Comparison of ENCODE assay signal across 8 mouse cellular contexts in the genomic region with DNA sequence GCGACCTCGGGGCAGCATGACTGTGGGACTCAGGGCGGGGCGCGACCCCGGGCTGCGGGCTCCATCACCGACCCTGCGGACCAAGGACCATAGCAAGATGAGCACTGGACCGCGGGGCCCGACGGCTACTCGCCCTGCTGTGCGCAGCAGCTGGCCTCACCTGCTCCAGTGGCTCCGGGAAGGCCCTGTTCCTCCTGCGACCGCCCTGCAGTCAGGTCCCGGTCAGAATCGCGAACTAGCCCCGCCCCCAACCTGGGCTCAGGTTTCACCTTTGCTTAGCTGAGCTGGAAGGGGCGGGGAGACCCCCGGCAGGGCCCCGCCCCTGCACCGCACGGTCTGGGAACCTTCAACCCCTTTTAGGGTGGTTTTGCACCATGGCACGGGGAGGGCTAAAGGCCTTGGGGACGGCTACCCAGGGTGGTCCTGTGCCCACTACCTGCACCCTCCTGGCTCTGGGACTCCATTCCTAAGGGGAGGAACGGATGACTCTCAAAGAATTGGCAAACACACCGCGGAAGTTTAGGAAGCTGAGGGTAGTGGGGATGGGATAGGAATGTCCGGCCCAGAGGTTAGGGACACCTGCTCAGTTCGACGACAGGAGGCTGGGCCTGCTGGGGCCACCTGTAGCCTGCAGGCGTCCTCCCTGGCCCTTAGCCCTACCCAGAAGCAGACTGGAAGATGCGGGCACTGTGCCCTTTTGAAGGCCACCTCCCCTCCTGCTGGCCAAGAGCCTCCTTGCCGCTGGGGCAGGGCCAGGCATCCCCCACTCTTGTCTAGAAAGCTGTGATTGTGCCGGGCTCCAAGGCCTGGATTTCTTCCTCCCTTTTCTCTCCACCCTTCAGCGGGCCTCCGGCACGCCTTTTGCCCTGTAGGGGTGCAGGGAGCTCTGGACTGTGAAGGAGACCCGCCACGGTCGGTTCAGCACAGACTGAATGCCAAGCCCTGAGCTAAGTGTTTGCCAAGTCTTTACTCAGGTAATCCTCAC. TPM values are rescaled to one million over a fixed set of nuclear protein-coding genes. Genes with fewer than 3 reads are reported as not detected.
DNase-seq lines count a peak whose midpoint lies in the region; ATAC-seq and TF ChIP-seq lines count a peak whose summit lies in the region.

No protein-coding gene starts in this region.

- H3K9ac ChIP-seq in forebrain, embryonic 14.5 days (ENCODE audit: low read length), result peak overlapping the region; percentile 46
- peak overlapping the region; percentile 71 for H3K9ac ChIP-seq in kidney, embryonic 16.5 days (replicated peaks; ENCODE audit: low read length)
- H3K9ac ChIP-seq in stomach, postnatal 0 days (ENCODE audit: low read length), result peak overlapping the region; percentile 66

- peak overlapping the region; percentile 50 for H3K4me2 ChIP-seq in forebrain, embryonic 14.5 days (ENCODE audit: low read length)
- peak overlapping the region; percentile 69 for H3K4me2 ChIP-seq in kidney, embryonic 16.5 days (replicated peaks; ENCODE audit: low read depth, low read length)
- peak overlapping the region; percentile 74 for H3K4me2 ChIP-seq in stomach, postnatal 0 days (replicated peaks; ENCODE audit: low read depth)

- H3K4me3 ChIP-seq in forebrain, embryonic 14.5 days (ENCODE audit: low read depth, low read length), result peak overlapping the region; percentile 19
- H3K4me3 ChIP-seq in kidney, embryonic 16.5 days (ENCODE audit: low read length), result peak overlapping the region; percentile 59
- peak overlapping the region; percentile 46 for H3K4me3 ChIP-seq in stomach, postnatal 0 days (ENCODE audit: low read depth, low read length)

- intact Hi-C loops in left cerebral cortex, postnatal 14 days (cut with DNase I), result loop anchor here (10.0 kb wide), 1 partner anchor 386 kb away; no protein-coding TSS in a partner anchor

- TF ChIP-seq EP300 in stomach, postnatal 0 days (optimal IDR thresholded peaks at IDR 0.05), result no peak

- TF ChIP-seq CTCF in stomach, postnatal 0 days (IDR thresholded peaks at IDR 0.05; ENCODE audit: low read depth), result peak; percentile 9; the same call in 1 of the 2 replicates

- peak; percentile 49 to 77 for DNase-seq in adrenal gland, adult (ENCODE audit: inconsistent age in 2 of 2, low spot score in 1 of 2)
- no peak for DNase-seq in adrenal gland, postnatal 4 days (ENCODE audit: low spot score in 2 of 2)
- peak; percentile 95 for DNase-seq in R1 (ENCODE audit: low read depth, low spot score)
- no peak for DNase-seq in forebrain, embryonic 14.5 days (ENCODE audit: low spot score)
- peak; percentile 85 for DNase-seq in lung, postnatal 25 days (ENCODE audit: low spot score)
- DNase-seq in stomach, postnatal 0 days (ENCODE audit: low spot score), result peak; percentile 92
- DNase-seq in left cerebral cortex, postnatal 14 days (ENCODE audit: low spot score in 2 of 2), result no peak

- 0 out of 2 replicates have a peak, but pooled peaks cover 15% of the 10 kb centered on the region for H3K27me3 ChIP-seq in forebrain, embryonic 14.5 days (replicated peaks; ENCODE audit: control insufficient read depth, insufficient read depth, low read length)
- H3K27me3 ChIP-seq in kidney, embryonic 16.5 days (ENCODE audit: insufficient read depth, low read length), result 0 out of 2 replicates have a peak, but pooled peaks cover 7% of the 10 kb centered on the region
- H3K27me3 ChIP-seq in stomach, postnatal 0 days (ENCODE audit: control insufficient read depth, insufficient read depth, low read length), result no peaks in the 10 kb centered on the region

- no peak overlapping the region for H3K27ac ChIP-seq in forebrain, embryonic 14.5 days (ENCODE audit: low read depth, low read length)
- H3K27ac ChIP-seq in kidney, embryonic 16.5 days (ENCODE audit: low read length), result peak overlapping the region; percentile 96
- peak overlapping the region; percentile 94 for H3K27ac ChIP-seq in stomach, postnatal 0 days (replicated peaks)

- H3K36me3 ChIP-seq in forebrain, embryonic 14.5 days (ENCODE audit: control insufficient read depth, insufficient read depth, low read length), result no peaks in the 10 kb centered on the region
- no peaks in the 10 kb centered on the region for H3K36me3 ChIP-seq in kidney, embryonic 16.5 days (ENCODE audit: insufficient read depth, low read length)
- H3K36me3 ChIP-seq in stomach, postnatal 0 days (ENCODE audit: control insufficient read depth, insufficient read depth, low read length), result no peaks in the 10 kb centered on the region

- H3K4me1 ChIP-seq in forebrain, embryonic 14.5 days (ENCODE audit: control insufficient read depth, insufficient read depth, low read length), result peaks cover 44% of the 10 kb centered on the region
- H3K4me1 ChIP-seq in kidney, embryonic 16.5 days (ENCODE audit: insufficient read depth, low read length), result peaks cover 55% of the 10 kb centered on the region
- peaks cover 6% of the 10 kb centered on the region; the same call in 1 of the 2 replicates for H3K4me1 ChIP-seq in stomach, postnatal 0 days (replicated peaks; ENCODE audit: control insufficient read depth, insufficient read depth)

- H3K9me3 ChIP-seq in forebrain, embryonic 14.5 days (replicated peaks; ENCODE audit: control insufficient read depth, low read length), result no peaks in the 10 kb centered on the region
- H3K9me3 ChIP-seq in kidney, embryonic 16.5 days (ENCODE audit: low read length), result no peaks in the 10 kb centered on the region
- H3K9me3 ChIP-seq in stomach, postnatal 0 days (ENCODE audit: control insufficient read depth, low read length), result no peaks in the 10 kb centered on the region

- ATAC-seq in forebrain, embryonic 14.5 days, result no peak
- ATAC-seq in kidney, embryonic 16.5 days (ENCODE audit: low FRiP score, low TSS enrichment), result peak; percentile 69
- ATAC-seq in stomach, postnatal 0 days (ENCODE audit: low FRiP score, low TSS enrichment), result peak; percentile 36

- WGBS in forebrain, embryonic 14.5 days, result 3% methylated on average over 45 of the region's 45 CpGs
- 1% methylated on average over 45 of the region's 45 CpGs for WGBS in kidney, embryonic 16.5 days
- WGBS in stomach, postnatal 0 days, result 4% methylated on average over 43 of the region's 45 CpGs

RNA-seq across cellular contexts. Expression of a gene that starts 3.4 kb away (rescaled TPM):
- 100 to 1,000 TPM; 133 to 150 TPM for total RNA-seq in adrenal gland, postnatal 4 days (2021)
- polyA plus RNA-seq in forebrain, embryonic 14.5 days (2014; fragmentation: Nextera tagmentation; extraction: Ambion mirVana), result 37.1 and 37.9 TPM in 2 replicates
- polyA plus RNA-seq in kidney, embryonic 16.5 days (2015; fragmentation: Nextera tagmentation; extraction: Ambion mirVana), result 29.8 and 35.7 TPM in 2 replicates
- polyA plus RNA-seq in stomach, postnatal 0 days (2015; fragmentation: Nextera tagmentation; extraction: Ambion mirVana), result 33.5 and 38.3 TPM in 2 replicates
- 10 to 100 TPM; 36.5 to 41.2 TPM for total RNA-seq in left cerebral cortex, postnatal 14 days (2021)

RNA-seq across cellular contexts. Expression of a gene that starts 3.6 kb away (rescaled TPM):
- total RNA-seq in adrenal gland, postnatal 4 days (2021), result 10 to 100 TPM in 1 of 2 experiments, 1 to 10 TPM in 1; 4.7 to 12.0 TPM
- 0.99 and 1.5 TPM in 2 replicates for polyA plus RNA-seq in forebrain, embryonic 14.5 days (2014; fragmentation: Nextera tagmentation; extraction: Ambion mirVana)
- polyA plus RNA-seq in kidney, embryonic 16.5 days (2015; fragmentation: Nextera tagmentation; extraction: Ambion mirVana), result 34.9 and 35.8 TPM in 2 replicates
- polyA plus RNA-seq in stomach, postnatal 0 days (2015; fragmentation: Nextera tagmentation; extraction: Ambion mirVana), result 8.7 and 9.4 TPM in 2 replicates
- total RNA-seq in left cerebral cortex, postnatal 14 days (2021), result under 1 TPM; 0.42 to 0.77 TPM

RNA-seq across cellular contexts. Expression of a gene that starts 11.2 kb away (rescaled TPM):
- 10 to 100 TPM; 13.8 to 13.9 TPM for total RNA-seq in adrenal gland, postnatal 4 days (2021)
- polyA plus RNA-seq in forebrain, embryonic 14.5 days (2014; fragmentation: Nextera tagmentation; extraction: Ambion mirVana), result 3.2 and 3.7 TPM in 2 replicates
- polyA plus RNA-seq in kidney, embryonic 16.5 days (2015; fragmentation: Nextera tagmentation; extraction: Ambion mirVana), result 3.1 and 4.4 TPM in 2 replicates
- polyA plus RNA-seq in stomach, postnatal 0 days (2015; fragmentation: Nextera tagmentation; extraction: Ambion mirVana), result 1.7 and 2.3 TPM in 2 replicates
- total RNA-seq in left cerebral cortex, postnatal 14 days (2021), result 1 to 10 TPM; 2.9 to 4.0 TPM

RNA-seq across cellular contexts. Expression of a gene that starts 29.9 kb away (rescaled TPM):
- total RNA-seq in adrenal gland, postnatal 4 days (2021), result 10 to 100 TPM; 48.9 to 52.3 TPM
- 49.3 and 54.5 TPM in 2 replicates for polyA plus RNA-seq in forebrain, embryonic 14.5 days (2014; fragmentation: Nextera tagmentation; extraction: Ambion mirVana)
- polyA plus RNA-seq in kidney, embryonic 16.5 days (2015; fragmentation: Nextera tagmentation; extraction: Ambion mirVana), result 28.9 and 30.4 TPM in 2 replicates
- polyA plus RNA-seq in stomach, postnatal 0 days (2015; fragmentation: Nextera tagmentation; extraction: Ambion mirVana), result 10.3 and 12.5 TPM in 2 replicates
- 100 to 1,000 TPM; 392 to 397 TPM for total RNA-seq in left cerebral cortex, postnatal 14 days (2021)

Comparison
In these comparisons a context has a peak if more than half of its experiments do, and no peak if none do; other contexts are left out.
1. DNase-seq: peak in adrenal gland, adult (2 of 2), R1 (single experiment), lung, postnatal 25 days (single experiment) and stomach, postnatal 0 days (single experiment); none in adrenal gland, postnatal 4 days (0 of 2), forebrain, embryonic 14.5 days (single experiment) and left cerebral cortex, postnatal 14 days (0 of 2).
2. Peak in every context shown above with its lines, with median percentiles within 50 percentile points of each other: H3K4me2 ChIP-seq, H3K4me3 ChIP-seq and H3K9ac ChIP-seq.